ENCODE assay signal across 16 mouse cellular contexts in the genomic region with DNA sequence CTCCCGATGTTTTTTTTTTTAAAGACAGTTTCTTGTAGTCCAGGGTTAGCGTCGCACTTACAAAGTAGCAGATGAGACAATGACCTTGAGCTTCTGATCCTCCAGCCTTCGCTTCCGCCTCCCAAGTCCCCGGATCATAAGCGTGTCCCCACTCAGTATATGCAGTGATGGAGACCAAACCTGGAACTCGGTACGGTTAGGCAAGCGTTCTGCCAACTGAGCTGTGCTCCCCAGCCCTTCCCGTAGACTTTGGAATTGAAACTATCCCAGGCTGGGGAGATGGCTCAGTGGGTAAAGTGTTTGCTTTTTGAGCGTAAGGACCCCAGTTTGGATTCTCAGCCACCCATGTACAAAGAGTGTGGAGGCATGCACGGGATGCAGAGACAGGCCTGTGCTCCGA. TPM values are rescaled to one million over a fixed set of nuclear protein-coding genes. Genes with fewer than 3 reads are reported as not detected.
"Had no signal": no experiment of that assay in that cellular context is flagged by ENCODE, and none has a peak within 500 bp of the region (broad histone marks: within the 10 kb centered on the region; RNA-seq: fewer than 3 reads in every experiment).

No protein-coding gene starts in this region.

- H3K4me2 ChIP-seq: intestine, embryonic 15.5 days; limb, embryonic 13.5 days; neural tube, embryonic 13.5 days had no signal

- H3K27ac ChIP-seq: intestine, embryonic 15.5 days; layer of hippocampus, adult 2 months; midbrain, embryonic 10.5 days; neural tube, embryonic 13.5 days had no signal

- H3K9ac ChIP-seq: intestine, embryonic 15.5 days; limb, embryonic 13.5 days; neural tube, embryonic 13.5 days had no signal

- H3K27me3 ChIP-seq: intestine, embryonic 15.5 days; limb, embryonic 13.5 days; neural tube, embryonic 13.5 days had no signal

- DNase-seq: kidney, adult 18-20 months; kidney, postnatal 10 days; kidney, postnatal 4 days; left cerebral cortex, postnatal 4 days; lung, postnatal 36 days; right cerebral cortex, postnatal 25 days; thymus, postnatal 36 days had no signal

- H3K9me3 ChIP-seq: intestine, embryonic 15.5 days; limb, embryonic 13.5 days; midbrain, embryonic 10.5 days; neural tube, embryonic 13.5 days had no signal

- ATAC-seq: intestine, embryonic 15.5 days; midbrain, embryonic 16.5 days had no signal

- H3K36me3 ChIP-seq: intestine, embryonic 15.5 days had no signal

- H3K4me3 ChIP-seq: intestine, embryonic 15.5 days; layer of hippocampus, adult 2 months; limb, embryonic 13.5 days; midbrain, embryonic 10.5 days; neural tube, embryonic 13.5 days had no signal

RNA-seq across cellular contexts. Expression of a gene that starts 47.2 kb away (rescaled TPM):
- total RNA-seq: layer of hippocampus, adult 2 months; layer of hippocampus, postnatal 10 days; left cerebral cortex, postnatal 4 days; megakaryocyte progenitor cell, adult 5-6 weeks had no signal
- polyA plus RNA-seq: limb, embryonic 13.5 days; liver, embryonic 16.5 days; midbrain, embryonic 16.5 days had no signal
